Mouse (Mus musculus) heart, adult 2 months (tissue): ENCODE data around the gene Plekha1. TPM values are rescaled to one million over a fixed set of nuclear protein-coding genes. Genes with fewer than 3 reads are reported as not detected.

Source experiments
- DNase-seq, 2 experiments: peaks; one replicate each; pipeline ENCODE4 v3.0.0; 2021
- H3K27ac ChIP-seq: fragments of 200-600 bp; 2 replicates; pipeline ENCODE4 v1.8.1; 2022
- H3K27me3 ChIP-seq: fragments of 200-500 bp; 2 replicates; pipeline ENCODE4 v1.6.1; 2012; ENCODE audit warnings: mild to moderate bottlenecking, low read length, inconsistent platforms, mixed read lengths; ENCODE audit not compliant: control insufficient read depth, insufficient read depth
- H3K36me3 ChIP-seq: fragments of 200-500 bp; 2 replicates; pipeline ENCODE4 v1.6.1; 2012; ENCODE audit warnings: low read length, inconsistent platforms; ENCODE audit not compliant: control insufficient read depth, insufficient read depth
- H3K4me1 ChIP-seq: fragments of 200-500 bp; 2 replicates; pipeline ENCODE4 v1.6.1; 2011; ENCODE audit warnings: low read length; ENCODE audit not compliant: control insufficient read depth, insufficient read depth
- H3K4me3 ChIP-seq: fragments of 200-600 bp; 2 replicates; pipeline ENCODE4 v1.8.1; 2022
- H3K79me2 ChIP-seq: fragments of 200-500 bp; replicated peaks from 2 replicates; pipeline ENCODE4 v1.6.1; 2012; ENCODE audit warnings: mild to moderate bottlenecking, inconsistent platforms, low read length, moderate library complexity, mixed read lengths; ENCODE audit not compliant: control insufficient read depth, insufficient read depth
- H3K9ac ChIP-seq: fragments of 200-500 bp; 2 replicates; pipeline ENCODE4 v1.6.1; 2012; ENCODE audit warnings: low read depth, mild to moderate bottlenecking, control low read depth, inconsistent platforms, low read length, mixed read lengths
- CTCF ChIP-seq: fragments of 200-600 bp; IDR thresholded peaks from 2 replicates; pipeline ENCODE4 v1.8.1; 2022; ENCODE audit warnings: antibody characterized with exemption, mild to moderate bottlenecking, moderate library complexity
- EP300 ChIP-seq: fragments of 200-500 bp; IDR thresholded peaks from 2 replicates; pipeline ENCODE4 v1.6.1; 2011; ENCODE audit warnings: low read depth, low read length, control low read depth; ENCODE audit not compliant: insufficient read depth
- POLR2A ChIP-seq: fragments of 200-500 bp; IDR thresholded peaks from 2 replicates; pipeline ENCODE4 v1.6.1; 2011; ENCODE audit warnings: mild to moderate bottlenecking, low read depth, low read length, control low read depth; ENCODE audit not compliant: insufficient read depth
- WGBS: fragments of 180-500 bp; shearing (Covaris S2); methylation state at CpG from one replicate; pipeline ENCODE4 v1.1.7; 2018; 5-methylcytosine and 5-hydroxymethylcytosine counted together
- intact Hi-C: fragments of 180-260 bp; cut with DNase I; formaldehyde crosslinking; loops from one replicate; pipeline ENCODE4 v1.15.1; 2025
- microRNA-seq, 2 experiments: library from miRNA; unstranded; fragments of <30 nt; microRNA quantifications; one replicate each; pipeline ENCODE4 v1.2.0; 2021
- polyA plus RNA-seq: library from polyadenylated mRNA; depleted of rRNA; stranded (reverse); fragments of >200 nt; gene quantifications from 2 replicates; pipeline ENCODE4 v1.2.3, GENCODE M21; 2012; rRNA removed
- total RNA-seq, 2 experiments: library from RNA; stranded (reverse); gene quantifications; 2 replicates each; pipeline ENCODE4 v1.2.3; 2021

The Plekha1 gene
- total and polyA plus RNA-seq, 3 experiments: 33.3 to 41.3 (median 40.0) TPM

DNA sequence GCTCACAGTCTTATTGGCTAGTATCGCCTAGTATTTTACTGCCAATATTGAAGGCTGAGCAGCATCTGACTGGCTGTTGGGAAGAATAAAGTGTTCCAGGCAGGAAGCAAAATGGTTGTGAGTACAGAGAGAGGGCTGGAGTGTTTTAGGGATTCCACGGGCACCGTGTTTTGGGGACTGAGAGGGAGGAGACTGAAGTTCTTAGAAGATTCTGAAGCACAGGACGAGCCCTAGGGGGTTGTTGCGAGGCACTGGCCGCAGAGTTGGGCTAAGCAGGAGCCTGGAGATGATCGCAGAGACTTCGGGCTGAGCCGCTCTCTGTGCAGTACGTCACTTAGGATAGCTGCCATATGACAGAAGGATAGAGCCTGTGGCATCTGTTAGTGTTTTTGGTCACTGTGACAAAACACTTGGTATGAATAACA, 88.6 kb downstream of the Plekha1 start:
- WGBS: 67% methylated on average over 10 of the region's 10 CpGs
- Histone ChIP-seq H3K27ac (no peak overlapping the region), H3K4me1 (peaks cover 3% of the 10 kb centered on the region), H3K79me2 (no peaks in the 10 kb centered on the region), H3K4me3 (no peak overlapping the region), H3K27me3 (no peaks in the 10 kb centered on the region), H3K36me3 (no peaks in the 10 kb centered on the region), H3K9ac (no peak overlapping the region)
- TF ChIP-seq EP300 (no peak), POLR2A (no peak), CTCF (no peak)
- no peak for DNase-seq
- intact Hi-C loops: no loop called here

DNA sequence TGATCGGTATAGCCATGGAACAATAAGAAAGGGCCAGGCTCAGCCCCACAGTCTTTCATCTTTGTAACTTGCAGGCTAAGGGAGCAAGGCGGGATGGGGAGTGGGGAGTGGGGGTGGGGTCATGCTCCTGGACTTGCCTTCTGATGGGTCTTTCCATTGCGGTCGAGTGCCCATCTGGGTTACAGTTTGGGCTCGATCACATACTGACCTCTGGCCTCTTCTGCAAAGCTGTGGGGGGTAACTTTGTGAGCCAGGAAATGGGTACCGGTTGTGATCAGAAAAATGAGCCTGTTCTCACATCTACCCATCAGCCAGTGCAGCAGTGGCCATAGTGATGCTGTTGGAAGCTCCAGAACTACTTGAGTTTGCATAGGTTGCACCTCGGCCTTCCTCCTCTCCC, 93.0 kb downstream of the Plekha1 start:
- Histone ChIP-seq H3K36me3 (peaks cover 9% of the 10 kb centered on the region), H3K4me1 (peaks cover 16% of the 10 kb centered on the region), H3K79me2 (no peaks in the 10 kb centered on the region), H3K4me3 (no peak overlapping the region), H3K9ac (no peak overlapping the region), H3K27me3 (no peaks in the 10 kb centered on the region), H3K27ac (no peak overlapping the region)
- TF ChIP-seq CTCF (no peak), POLR2A (no peak), EP300 (no peak)
- intact Hi-C loops: no loop called here
- no peak for DNase-seq
- WGBS: 91% methylated on average over 7 of the region's 7 CpGs

DNA sequence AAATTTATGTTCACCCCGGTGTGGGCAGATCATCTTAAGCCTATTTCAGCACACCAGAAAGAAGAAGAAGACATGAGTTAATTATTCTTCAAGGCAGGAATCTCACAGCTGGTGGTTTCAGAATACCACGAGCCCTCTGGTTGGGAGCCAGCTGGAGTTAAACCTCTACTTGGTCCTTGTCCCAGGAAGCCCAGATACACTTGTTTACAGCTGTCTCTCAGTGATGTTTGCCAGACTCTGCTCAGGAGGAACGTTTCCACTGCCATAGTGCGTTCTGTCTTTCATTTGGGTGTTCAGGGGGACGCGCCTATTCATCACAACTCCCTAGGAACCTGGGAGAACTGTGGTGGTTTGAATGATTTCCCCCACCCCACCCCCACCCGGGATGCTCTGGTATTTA, 94.3 kb downstream of the Plekha1 start:
- peak; percentile 82 to 86 for DNase-seq
- H3K79me2 ChIP-seq: no peaks in the 10 kb centered on the region
- peaks cover 22% of the 10 kb centered on the region for H3K4me1 ChIP-seq
- H3K4me3 ChIP-seq: no peak overlapping the region
- 23% methylated on average over 7 of the region's 7 CpGs for WGBS
- no peak overlapping the region for H3K9ac ChIP-seq
- H3K36me3 ChIP-seq: peaks cover 12% of the 10 kb centered on the region
- no peaks in the 10 kb centered on the region for H3K27me3 ChIP-seq
- TF ChIP-seq EP300: peak; percentile 91
- no peak for TF ChIP-seq CTCF
- TF ChIP-seq POLR2A: no peak
- intact Hi-C loops: no loop called here
- H3K27ac ChIP-seq: peak overlapping the region; percentile 55

DNA sequence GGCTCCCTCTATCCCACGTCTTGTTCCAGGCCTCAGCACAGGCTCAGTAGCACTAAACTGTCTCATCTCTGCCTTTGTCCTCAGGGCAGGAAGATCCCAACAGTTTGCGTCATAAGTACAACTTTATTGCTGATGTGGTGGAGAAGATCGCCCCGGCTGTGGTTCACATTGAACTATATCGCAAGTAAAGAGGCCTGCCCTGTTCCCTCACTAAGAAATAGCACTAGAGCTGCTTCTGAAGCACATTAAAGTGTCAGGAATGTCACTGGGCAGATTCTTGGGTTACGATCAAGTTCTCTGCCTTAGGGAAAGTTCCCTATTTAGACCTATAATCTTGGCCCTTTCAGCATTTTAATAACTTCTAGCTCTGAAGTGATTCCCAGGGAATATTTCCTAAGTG, 95.9 kb downstream of the Plekha1 start:
- no peaks in the 10 kb centered on the region for H3K27me3 ChIP-seq
- TF ChIP-seq POLR2A (0 out of 2 replicates have a peak, but pooled peaks have one; percentile 11), EP300 (0 out of 2 replicates have a peak, but pooled peaks have one; percentile 10), CTCF (no peak)
- WGBS: 61% methylated on average over 6 of the region's 6 CpGs
- H3K4me3 ChIP-seq: no peak overlapping the region
- intact Hi-C loops: no loop called here
- no peaks in the 10 kb centered on the region for H3K79me2 ChIP-seq
- H3K9ac ChIP-seq: no peak overlapping the region
- peak overlapping the region; percentile 49 for H3K27ac ChIP-seq
- peaks cover 17% of the 10 kb centered on the region for H3K36me3 ChIP-seq
- H3K4me1 ChIP-seq: peaks cover 32% of the 10 kb centered on the region
- no peak for DNase-seq

Small RNA genes within 50 kb of the gene (microRNA-seq; reads per million reads assigned to microRNA genes)
- 0 to 0.56 reads per million in 2 experiments for gene Mir7061

Other genes starting within 250 kb of the Plekha1 start
- not detected for gene Btbd16, start 91.7 kb upstream of the Plekha1 start, total RNA-seq
- gene Btbd16, start 91.7 kb upstream of the Plekha1 start, polyA plus RNA-seq: 0.18 and 0.20 TPM in 2 replicates
- gene Htra1, start 70.4 kb downstream of the Plekha1 start, total RNA-seq: 100 to 1,000 TPM; 102 to 117 TPM
- gene Htra1, start 70.4 kb downstream of the Plekha1 start, polyA plus RNA-seq: 85.7 and 91.1 TPM in 2 replicates
- not detected for gene Dmbt1, start 166.3 kb downstream of the Plekha1 start, total RNA-seq
- gene Dmbt1, start 166.3 kb downstream of the Plekha1 start, polyA plus RNA-seq: 0.03 and 0.04 TPM in 2 replicates